Comparison of ENCODE assay signal across 9 mouse cellular contexts in genomic region chr4:57954580-57954979, GRCm38 (mm10). TPM values are rescaled to one million over a fixed set of nuclear protein-coding genes. Genes with fewer than 3 reads are reported as not detected.
DNase-seq lines count a peak whose midpoint lies in the region; ATAC-seq and TF ChIP-seq lines count a peak whose summit lies in the region.
"Had no signal": no experiment of that assay in that cellular context is flagged by ENCODE, and none has a peak within 500 bp of the region (broad histone marks: within the 10 kb centered on the region; RNA-seq: fewer than 3 reads in every experiment).

No protein-coding gene starts in this region.

- no peak overlapping the region for H3K27ac ChIP-seq in kidney, postnatal 0 days
- no peak overlapping the region for H3K27ac ChIP-seq in embryonic facial prominence, embryonic 12.5 days
- no peak overlapping the region for H3K27ac ChIP-seq in limb, embryonic 11.5 days (replicated peaks; ENCODE audit: low read depth, low read length)
- no peak overlapping the region for H3K27ac ChIP-seq in neural tube, embryonic 15.5 days (replicated peaks)

- 64% methylated on average over 6 of the region's 6 CpGs for WGBS in kidney, postnatal 0 days
- 73% methylated on average over 6 of the region's 6 CpGs for WGBS in embryonic facial prominence, embryonic 12.5 days
- 83% methylated on average over 6 of the region's 6 CpGs for WGBS in limb, embryonic 11.5 days
- WGBS in neural tube, embryonic 15.5 days: 77% methylated on average over 6 of the region's 6 CpGs

- H3K9me3 ChIP-seq in kidney, postnatal 0 days (replicated peaks; ENCODE audit: low read length): no peaks in the 10 kb centered on the region
- peaks cover 3% of the 10 kb centered on the region; the same call in 1 of the 2 replicates for H3K9me3 ChIP-seq in embryonic facial prominence, embryonic 12.5 days
- H3K9me3 ChIP-seq in limb, embryonic 11.5 days (ENCODE audit: control insufficient read depth, low read length): no peaks in the 10 kb centered on the region
- no peaks in the 10 kb centered on the region for H3K9me3 ChIP-seq in neural tube, embryonic 15.5 days (replicated peaks)

- no peak for ATAC-seq in kidney, postnatal 0 days (replicated peaks; ENCODE audit: low FRiP score, low read depth)
- no peak for ATAC-seq in embryonic facial prominence, embryonic 12.5 days (ENCODE audit: insufficient number of reproducible peaks, insufficient read depth, low FRiP score, low TSS enrichment)
- no peak for ATAC-seq in limb, embryonic 11.5 days (ENCODE audit: insufficient number of reproducible peaks, low FRiP score, low TSS enrichment, low read depth)
- ATAC-seq in neural tube, embryonic 15.5 days (ENCODE audit: low FRiP score): no peak

- no peaks in the 10 kb centered on the region for H3K27me3 ChIP-seq in kidney, postnatal 0 days (ENCODE audit: insufficient read depth, low read length)
- H3K27me3 ChIP-seq in embryonic facial prominence, embryonic 12.5 days: no peaks in the 10 kb centered on the region
- H3K27me3 ChIP-seq in limb, embryonic 11.5 days (ENCODE audit: control insufficient read depth, insufficient read depth, low read length): no peaks in the 10 kb centered on the region
- H3K27me3 ChIP-seq in neural tube, embryonic 15.5 days (replicated peaks): 0 out of 2 replicates have a peak, but pooled peaks cover 7% of the 10 kb centered on the region

- H3K4me1 ChIP-seq in kidney, postnatal 0 days (replicated peaks; ENCODE audit: insufficient read depth, low read length): peaks cover 14% of the 10 kb centered on the region
- H3K4me1 ChIP-seq in embryonic facial prominence, embryonic 12.5 days: peaks cover 30% of the 10 kb centered on the region
- H3K4me1 ChIP-seq in limb, embryonic 11.5 days (ENCODE audit: control insufficient read depth, insufficient read depth, low read length): peaks cover 16% of the 10 kb centered on the region
- peaks cover 33% of the 10 kb centered on the region for H3K4me1 ChIP-seq in neural tube, embryonic 15.5 days

- no peak overlapping the region for H3K9ac ChIP-seq in kidney, postnatal 0 days (ENCODE audit: low read depth, low read length)
- no peak overlapping the region for H3K9ac ChIP-seq in embryonic facial prominence, embryonic 12.5 days
- no peak overlapping the region for H3K9ac ChIP-seq in limb, embryonic 11.5 days (ENCODE audit: low read length)
- 0 out of 2 replicates have a peak overlapping the region, but pooled peaks have one; percentile 74 for H3K9ac ChIP-seq in neural tube, embryonic 15.5 days (replicated peaks)

- no peak for DNase-seq in kidney, postnatal 0 days (ENCODE audit: low spot score)
- no peak for DNase-seq in kidney, adult 18-20 months
- DNase-seq in limb, embryonic 11.5 days (ENCODE audit: low spot score): no peak
- no peak for DNase-seq in urinary bladder, adult 18-20 months (ENCODE audit: low spot score in 2 of 2)
- no peak for DNase-seq in thymus, adult 18-20 months
- no peak for DNase-seq in heart, adult 18-20 months
- DNase-seq: right cerebral cortex, postnatal 25 days had no signal

- H3K36me3 ChIP-seq in kidney, postnatal 0 days (ENCODE audit: insufficient read depth, low read length): peaks cover 21% of the 10 kb centered on the region
- H3K36me3 ChIP-seq in embryonic facial prominence, embryonic 12.5 days: peaks cover 26% of the 10 kb centered on the region
- H3K36me3 ChIP-seq in limb, embryonic 11.5 days (ENCODE audit: control insufficient read depth, insufficient read depth, low read length): peaks cover 17% of the 10 kb centered on the region
- peaks cover 22% of the 10 kb centered on the region for H3K36me3 ChIP-seq in neural tube, embryonic 15.5 days

- no peak for TF ChIP-seq CTCF in kidney, postnatal 0 days (IDR thresholded peaks at IDR 0.05; ENCODE audit: low read depth)

- H3K4me2 ChIP-seq in kidney, postnatal 0 days (ENCODE audit: low read length): peak overlapping the region; percentile 72
- H3K4me2 ChIP-seq in embryonic facial prominence, embryonic 12.5 days (replicated peaks): peak overlapping the region; percentile 73
- peak overlapping the region; percentile 41; the same call in 1 of the 2 replicates for H3K4me2 ChIP-seq in limb, embryonic 11.5 days (ENCODE audit: low read depth, severe bottlenecking)
- H3K4me2 ChIP-seq in neural tube, embryonic 15.5 days: peak overlapping the region; percentile 83

- H3K4me3 ChIP-seq in kidney, postnatal 0 days (replicated peaks; ENCODE audit: low read depth, low read length): peak overlapping the region; percentile 81; the same call in 1 of the 2 replicates
- peak overlapping the region; percentile 85 for H3K4me3 ChIP-seq in embryonic facial prominence, embryonic 12.5 days
- H3K4me3 ChIP-seq in limb, embryonic 11.5 days (ENCODE audit: low read depth, low read length): no peak overlapping the region
- H3K4me3 ChIP-seq in neural tube, embryonic 15.5 days (replicated peaks): peak overlapping the region; percentile 65

RNA-seq across cellular contexts. Expression of gene Txn1, which starts 1.6 kb away (rescaled TPM):
- 483 and 497 TPM in 2 replicates for polyA plus RNA-seq in kidney, postnatal 0 days (2015; fragmentation: Nextera tagmentation; extraction: Ambion mirVana)
- polyA plus RNA-seq in embryonic facial prominence, embryonic 12.5 days (2016; fragmentation: Nextera tagmentation; extraction: Ambion mirVana): 378 and 389 TPM in 2 replicates
- 451 and 453 TPM in 2 replicates for polyA plus RNA-seq in limb, embryonic 11.5 days (2014; fragmentation: Nextera tagmentation; extraction: Ambion mirVana)
- 325 and 355 TPM in 2 replicates for polyA plus RNA-seq in neural tube, embryonic 15.5 days (2015; fragmentation: Nextera tagmentation; extraction: Ambion mirVana)
- total RNA-seq in heart, adult 18-20 months (2021): 100 to 1,000 TPM; 115 to 116 TPM

RNA-seq across cellular contexts. Expression of gene D630039A03Rik, which starts 38.5 kb away (rescaled TPM):
- polyA plus RNA-seq in kidney, postnatal 0 days (2015; fragmentation: Nextera tagmentation; extraction: Ambion mirVana): 2.3 and 2.7 TPM in 2 replicates
- 0.13 and 0.43 TPM in 2 replicates for polyA plus RNA-seq in embryonic facial prominence, embryonic 12.5 days (2016; fragmentation: Nextera tagmentation; extraction: Ambion mirVana)
- 0.17 and 0.23 TPM in 2 replicates for polyA plus RNA-seq in limb, embryonic 11.5 days (2014; fragmentation: Nextera tagmentation; extraction: Ambion mirVana)
- 0.36 and 0.74 TPM in 2 replicates for polyA plus RNA-seq in neural tube, embryonic 15.5 days (2015; fragmentation: Nextera tagmentation; extraction: Ambion mirVana)
- under 1 TPM; 0.17 to 0.23 TPM for total RNA-seq in heart, adult 18-20 months (2021)

RNA-seq across cellular contexts. Expression of gene Txndc8, which starts 54.3 kb away (rescaled TPM):
- polyA plus RNA-seq in kidney, postnatal 0 days (2015; fragmentation: Nextera tagmentation; extraction: Ambion mirVana): not detected in 2 replicates
- polyA plus RNA-seq in embryonic facial prominence, embryonic 12.5 days (2016; fragmentation: Nextera tagmentation; extraction: Ambion mirVana): not detected in 2 replicates
- polyA plus RNA-seq in limb, embryonic 11.5 days (2014; fragmentation: Nextera tagmentation; extraction: Ambion mirVana): not detected in 2 replicates
- not detected in 2 replicates for polyA plus RNA-seq in neural tube, embryonic 15.5 days (2015; fragmentation: Nextera tagmentation; extraction: Ambion mirVana)
- not detected for total RNA-seq in heart, adult 18-20 months (2021)
